Mouse (Mus musculus): ENCODE results near the gene Mmp28. TPM values are rescaled to one million over a fixed set of nuclear protein-coding genes. Genes with fewer than 3 reads are reported as not detected.

Gene Mmp28
- total RNA-seq (2023), result not detected

GRCm38 (mm10) chr11:83462711-83463244 is at the start of gene Mmp28:
Gene Mmp28 (minus strand): TSS chr11:83463071.

GRCm38 (mm10) chr11:83472324-83473234 is 9.7 kb upstream of the Mmp28 start, which contains the start of gene Taf15:
Gene Taf15 (plus strand): TSS chr11:83473086.

GRCm38 (mm10) chr11:83437377-83437776 is 25.5 kb downstream of the Mmp28 start, which contains the start of gene 1700020L24Rik:
Gene 1700020L24Rik (plus strand): TSS chr11:83437677.

GRCm38 (mm10) chr11:83429355-83429754 is 33.5 kb downstream of the Mmp28 start, which contains the start of gene Gas2l2:
Gene Gas2l2 (minus strand): TSS chr11:83429455.

GRCm38 (mm10) chr11:83409087-83409754 is 53.6 kb downstream of the Mmp28 start, which contains the start of gene Rasl10b:
Gene Rasl10b (plus strand): TSS chr11:83409137.

Other genes with a start within 250 kb of the Mmp28 start
- not detected for gene Slfn14, start 176.3 kb downstream of the Mmp28 start, total RNA-seq (2023)
- 100 to 1,000 TPM in 1 of 2 experiments, 10 to 100 TPM in 1; 88.9 to 101 TPM for gene Ap2b1, start 164.0 kb downstream of the Mmp28 start, total RNA-seq (2023)
- gene Pex12, start 160.5 kb downstream of the Mmp28 start, total RNA-seq (2023), result 10 to 100 TPM; 11.1 to 15.0 TPM
- gene Rasl10b, start 53.9 kb downstream of the Mmp28 start, total RNA-seq (2023), result 1 to 10 TPM; 1.0 to 1.6 TPM
- gene Gas2l2, start 33.6 kb downstream of the Mmp28 start, total RNA-seq (2023), result not detected
- 1 to 10 TPM in 1 of 2 experiments, not detected in 1; 1.6 TPM for gene 1700020L24Rik, start 25.4 kb downstream of the Mmp28 start, total RNA-seq (2023)
- gene Taf15, start 10.0 kb upstream of the Mmp28 start, total RNA-seq (2023), result 100 to 1,000 TPM; 143 to 160 TPM
- gene Heatr9, start 59.1 kb upstream of the Mmp28 start, total RNA-seq (2023), result 1 to 10 TPM; 1.6 to 2.4 TPM
- 100 to 1,000 TPM; 176 to 217 TPM for gene Ccl5, start 67.4 kb upstream of the Mmp28 start, total RNA-seq (2023)
- under 1 TPM in 1 of 2 experiments, not detected in 1; 0.29 TPM for gene Ccl9, start 115.6 kb upstream of the Mmp28 start, total RNA-seq (2023)
- gene Ccl6, start 130.0 kb upstream of the Mmp28 start, total RNA-seq (2023), result 1 to 10 TPM in 1 of 2 experiments, not detected in 1; 1.7 TPM
- not detected for gene Rpl9-ps1, start 182.6 kb upstream of the Mmp28 start, total RNA-seq (2023)
- gene Ccl3, start 186.3 kb upstream of the Mmp28 start, total RNA-seq (2023), result 1 to 10 TPM; 4.0 to 5.4 TPM
- gene Ccl4, start 199.5 kb upstream of the Mmp28 start, total RNA-seq (2023), result 10 to 100 TPM in 1 of 2 experiments, 1 to 10 TPM in 1; 6.7 to 11.1 TPM
- gene Wfdc17, start 240.9 kb upstream of the Mmp28 start, total RNA-seq (2023), result not detected
- not detected for gene Wfdc18, start 245.9 kb upstream of the Mmp28 start, total RNA-seq (2023)

Measured in T-cell, adult 66 days (primary cell).